Mouse (Mus musculus): ENCODE results near the gene Birc2.

DNA sequence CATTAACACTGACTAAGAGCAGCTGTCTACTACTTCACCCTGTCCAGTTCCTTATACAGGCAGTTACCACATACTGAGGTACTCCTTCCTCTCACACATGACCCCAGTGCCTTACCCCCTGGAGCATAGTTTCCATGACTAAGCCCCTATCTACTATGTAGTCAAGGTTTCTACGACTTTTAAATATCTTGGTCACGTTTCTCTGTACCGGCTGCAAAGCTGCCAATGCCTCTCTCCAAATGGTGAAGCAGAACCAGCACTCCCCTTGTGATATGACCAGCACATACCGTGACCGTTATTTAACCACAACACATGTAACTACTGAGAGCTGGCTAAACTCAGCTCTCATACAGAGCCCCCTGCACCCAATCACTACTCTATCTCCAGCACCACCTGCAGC, 11.9 kb downstream of the Birc2 start:
- TF ChIP-seq CTCF (IDR thresholded peaks at IDR 0.05; ENCODE audit: borderline replicate concordance, extremely low read depth, insufficient read depth, insufficient read length) (no peak), POLR2A (IDR thresholded peaks at IDR 0.05; ENCODE audit: borderline replicate concordance, extremely low read depth, insufficient read depth, insufficient read length, poor library complexity, severe bottlenecking) (no peak)

All from brain, embryonic 14.5 days (tissue).